Mouse (Mus musculus): Measurements from ENCODE around the gene Npr1. TPM values are rescaled to one million over a fixed set of nuclear protein-coding genes. Genes with fewer than 3 reads are reported as not detected.
A peak's percentile ranks its signal among the peaks of the same experiment; 100 is the strongest.

Npr1 gene
- polyA plus RNA-seq, 1 experiment from 2014 or later = 2.5 TPM

- no peak for ATAC-seq (ENCODE audit: low FRiP score, low read depth)
- peaks cover 67% of the 10 kb centered on the region for H3K36me3 ChIP-seq
- H3K4me3 ChIP-seq = no peak overlapping the region
- H3K9me3 ChIP-seq = no peaks in the 10 kb centered on the region
- no peak overlapping the region for H3K9ac ChIP-seq (replicated peaks)
- no peak overlapping the region for H3K27ac ChIP-seq (replicated peaks)
- H3K27me3 ChIP-seq = no peaks in the 10 kb centered on the region
- no peak overlapping the region for H3K4me2 ChIP-seq (replicated peaks)
- peaks cover 17% of the 10 kb centered on the region for H3K4me1 ChIP-seq
- WGBS = 94% methylated on average over 5 of the region's 5 CpGs
These were observed 39.5 kb upstream of the Npr1 start for GRCm38 (mm10) chr3:90505216-90505615.

DNA sequence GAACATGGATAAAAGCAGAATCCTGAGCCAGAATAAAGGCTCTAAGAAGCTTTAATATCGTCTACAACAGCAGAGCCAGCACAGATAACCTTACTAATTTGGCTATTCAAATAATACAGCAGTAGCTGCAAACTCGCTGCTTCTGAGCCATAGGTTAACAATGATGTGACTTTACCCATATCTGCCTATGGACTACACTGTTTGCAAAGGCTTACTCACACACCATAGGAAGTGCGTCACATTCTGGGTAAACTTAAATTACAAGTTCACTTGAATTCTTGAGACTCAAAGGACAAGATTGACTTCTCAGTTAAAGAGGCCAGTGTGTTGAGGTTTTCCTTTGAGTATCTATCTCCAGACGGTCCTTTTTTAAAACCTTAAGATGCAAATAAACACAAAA is 37.8 kb upstream of the Npr1 start:
- H3K27ac ChIP-seq (replicated peaks) = no peak overlapping the region
- H3K4me3 ChIP-seq = no peak overlapping the region
- H3K9ac ChIP-seq (replicated peaks) = no peak overlapping the region
- H3K9me3 ChIP-seq = no peaks in the 10 kb centered on the region
- no peak for ATAC-seq (ENCODE audit: low FRiP score, low read depth)
- peaks cover 85% of the 10 kb centered on the region for H3K36me3 ChIP-seq
- 67% methylated on average over 4 of the region's 4 CpGs for WGBS
- no peaks in the 10 kb centered on the region for H3K27me3 ChIP-seq
- peaks cover 14% of the 10 kb centered on the region for H3K4me1 ChIP-seq
- no peak overlapping the region for H3K4me2 ChIP-seq (replicated peaks)

DNA sequence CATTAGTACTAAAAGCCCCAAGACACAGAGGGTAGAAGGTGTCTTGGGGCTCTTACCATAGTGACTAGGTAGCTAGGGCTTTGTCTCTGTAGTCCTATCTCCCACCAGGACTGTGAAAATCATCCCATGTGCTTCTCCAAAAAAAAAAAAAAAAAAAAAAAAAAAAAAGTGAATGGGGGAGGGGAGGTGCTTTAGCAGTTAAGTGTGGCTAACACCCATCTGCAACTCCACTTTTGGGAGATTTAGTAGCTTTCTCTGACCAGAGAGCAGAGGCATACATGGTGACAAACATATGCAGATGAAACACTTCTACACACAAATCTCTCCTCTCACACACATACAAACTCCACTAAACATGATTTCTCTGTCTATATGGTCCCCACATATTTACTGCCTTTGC is 31.9 kb upstream of the Npr1 start:
- Histone ChIP-seq H3K9me3 (no peaks in the 10 kb centered on the region), H3K27ac (replicated peaks) (no peak overlapping the region), H3K4me1 (no peaks in the 10 kb centered on the region; the same call in 1 of the 2 replicates), H3K9ac (replicated peaks) (no peak overlapping the region), H3K4me3 (no peak overlapping the region), H3K27me3 (no peaks in the 10 kb centered on the region), H3K4me2 (replicated peaks) (no peak overlapping the region), H3K36me3 (peaks cover 70% of the 10 kb centered on the region)
- no peak for ATAC-seq (ENCODE audit: low FRiP score, low read depth)

GRCm38 (mm10) chr3:90495850-90496525 is 30.3 kb upstream of the Npr1 start:
- Histone ChIP-seq H3K4me3 (no peak overlapping the region), H3K9me3 (no peaks in the 10 kb centered on the region), H3K4me1 (no peaks in the 10 kb centered on the region; the same call in 1 of the 2 replicates), H3K9ac (replicated peaks) (no peak overlapping the region), H3K36me3 (peaks cover 54% of the 10 kb centered on the region), H3K27me3 (no peaks in the 10 kb centered on the region), H3K27ac (replicated peaks) (no peak overlapping the region), H3K4me2 (replicated peaks) (no peak overlapping the region)
- ATAC-seq (ENCODE audit: low FRiP score, low read depth) = no peak
- WGBS = 95% methylated on average over 7 of the region's 7 CpGs

DNA sequence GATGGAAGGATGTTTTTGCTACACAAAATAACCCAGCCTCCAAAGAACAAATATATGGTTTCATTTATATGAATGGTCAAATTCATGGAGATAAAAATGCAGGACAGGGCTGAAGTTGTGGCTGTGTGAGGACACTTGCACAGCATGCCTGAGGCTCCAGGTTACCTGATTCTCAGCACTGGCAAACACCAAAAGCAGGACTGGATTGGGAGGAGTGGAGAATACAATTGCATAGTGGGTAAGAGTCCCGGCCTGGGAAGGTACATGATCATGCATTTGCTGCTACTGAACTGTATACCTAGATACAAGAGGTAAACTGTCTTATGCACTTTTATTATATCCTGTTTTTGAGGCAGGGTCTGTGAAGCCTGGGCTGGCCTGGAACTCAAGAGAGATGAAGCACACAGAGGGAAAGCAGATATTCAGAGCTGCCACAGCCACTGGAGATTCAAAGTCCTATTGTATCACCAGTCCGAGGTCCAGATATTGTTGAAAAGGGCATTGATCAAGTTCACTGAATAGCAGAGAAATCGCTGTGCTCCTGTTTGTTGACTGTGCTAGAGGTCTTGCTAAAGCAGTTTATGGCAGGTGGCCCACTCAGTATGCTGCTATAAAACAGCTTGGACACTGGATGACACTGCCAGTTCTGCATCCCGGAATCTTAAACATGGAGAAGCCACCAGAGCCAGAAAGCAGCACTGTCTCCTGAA is 28.3 kb upstream of the Npr1 start:
- Histone ChIP-seq H3K4me3 (no peak overlapping the region), H3K27me3 (no peaks in the 10 kb centered on the region), H3K4me2 (replicated peaks) (no peak overlapping the region), H3K9ac (replicated peaks) (no peak overlapping the region), H3K27ac (replicated peaks) (no peak overlapping the region), H3K4me1 (peaks cover 4% of the 10 kb centered on the region), H3K36me3 (peaks cover 43% of the 10 kb centered on the region), H3K9me3 (no peaks in the 10 kb centered on the region)
- no peak for ATAC-seq (ENCODE audit: low FRiP score, low read depth)
- WGBS = 70% methylated on average over 4 of the region's 4 CpGs

GRCm38 (mm10) chr3:90491350-90491749 is 25.7 kb upstream of the Npr1 start:
- ATAC-seq (ENCODE audit: low FRiP score, low read depth) = no peak; the same call in 1 of the 2 replicates
- Histone ChIP-seq H3K36me3 (peaks cover 44% of the 10 kb centered on the region), H3K27ac (replicated peaks) (no peak overlapping the region), H3K27me3 (no peaks in the 10 kb centered on the region), H3K9ac (replicated peaks) (no peak overlapping the region), H3K4me1 (peaks cover 4% of the 10 kb centered on the region), H3K9me3 (no peaks in the 10 kb centered on the region), H3K4me2 (replicated peaks) (no peak overlapping the region), H3K4me3 (no peak overlapping the region)
- 31% methylated on average over 2 of the region's 2 CpGs for WGBS

- under 1% methylated on average over 37 of the region's 37 CpGs for WGBS
- Histone ChIP-seq H3K27ac (replicated peaks) (peak within 1 kb of the TSS; percentile 67), H3K36me3 (peaks cover 44% of the 10 kb centered on the region)
These were observed 25.1 kb upstream of the Npr1 start, which contains the start of gene Snapin for GRCm38 (mm10) chr3:90490696-90491256. Snapin (minus strand) TSS chr3:90491033.

DNA sequence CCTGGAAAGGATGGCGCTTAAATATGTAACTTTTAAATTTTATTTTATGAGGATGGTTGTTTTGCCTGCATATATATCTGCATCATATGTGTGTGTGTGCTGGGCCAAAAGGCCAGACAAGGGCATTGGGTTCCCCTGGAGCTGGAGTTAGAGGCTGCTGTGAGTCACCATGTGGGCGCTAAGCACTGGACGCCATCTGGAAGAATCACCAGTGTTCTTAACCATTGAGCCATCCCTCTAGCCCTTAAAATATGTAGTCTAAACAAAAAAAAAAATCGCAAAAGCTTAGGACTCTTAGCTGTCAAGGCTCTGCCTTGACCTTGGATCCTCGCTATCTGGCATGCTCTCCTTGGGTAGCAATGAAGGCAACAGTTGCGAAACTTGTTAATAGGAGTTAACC is 22.9 kb upstream of the Npr1 start:
- H3K4me2 ChIP-seq (replicated peaks) = no peak overlapping the region
- H3K9me3 ChIP-seq = no peaks in the 10 kb centered on the region
- H3K4me1 ChIP-seq = peaks cover 4% of the 10 kb centered on the region
- no peaks in the 10 kb centered on the region for H3K27me3 ChIP-seq
- no peak overlapping the region for H3K4me3 ChIP-seq
- no peak overlapping the region for H3K27ac ChIP-seq (replicated peaks)
- no peak for ATAC-seq (ENCODE audit: low FRiP score, low read depth)
- 92% methylated on average over 6 of the region's 6 CpGs for WGBS
- no peak overlapping the region for H3K9ac ChIP-seq (replicated peaks)
- peaks cover 56% of the 10 kb centered on the region for H3K36me3 ChIP-seq

More at GRCm38 (mm10) chr3:90490696-90491256, 25.1 kb upstream of the Npr1 start, which contains the start of gene Snapin:
- peak; percentile 98 for ATAC-seq (ENCODE audit: low FRiP score, low read depth)
- no peaks in the 10 kb centered on the region for H3K9me3 ChIP-seq
- H3K27me3 ChIP-seq = no peaks in the 10 kb centered on the region
- H3K9ac ChIP-seq (replicated peaks) = peak within 1 kb of the TSS; percentile 77
- peak within 1 kb of the TSS; percentile 59 for H3K4me2 ChIP-seq (replicated peaks)
- peaks cover 4% of the 10 kb centered on the region for H3K4me1 ChIP-seq
- H3K4me3 ChIP-seq = peak within 1 kb of the TSS; percentile 83

- Histone ChIP-seq H3K36me3 (peaks cover 72% of the 10 kb centered on the region), H3K9ac (replicated peaks) (no peak overlapping the region), H3K27ac (replicated peaks) (no peak overlapping the region), H3K4me1 (peaks cover 4% of the 10 kb centered on the region), H3K4me2 (replicated peaks) (no peak overlapping the region), H3K27me3 (no peaks in the 10 kb centered on the region), H3K4me3 (no peak overlapping the region), H3K9me3 (no peaks in the 10 kb centered on the region)
- 83% methylated on average over 5 of the region's 5 CpGs for WGBS
- no peak for ATAC-seq (ENCODE audit: low FRiP score, low read depth)
These were observed 21.3 kb upstream of the Npr1 start for GRCm38 (mm10) chr3:90486998-90487397.

GRCm38 (mm10) chr3:90475831-90476611 is 10.4 kb upstream of the Npr1 start, which contains the start of gene Ilf2:
Ilf2 (plus strand) TSS chr3:90476126.
- H3K27me3 ChIP-seq = no peaks in the 10 kb centered on the region
- peak; percentile 99 for ATAC-seq (ENCODE audit: low FRiP score, low read depth)
- H3K4me2 ChIP-seq (replicated peaks) = peak within 1 kb of the TSS; percentile 73
- H3K9ac ChIP-seq (replicated peaks) = peak within 1 kb of the TSS; percentile 91
- H3K4me3 ChIP-seq = peak within 1 kb of the TSS; percentile 87
- peak within 1 kb of the TSS; percentile 96 for H3K27ac ChIP-seq (replicated peaks)
- WGBS = under 1% methylated on average over 45 of the region's 45 CpGs
- H3K9me3 ChIP-seq = no peaks in the 10 kb centered on the region
- peaks cover 10% of the 10 kb centered on the region; the same call in 1 of the 2 replicates for H3K4me1 ChIP-seq
- peaks cover 37% of the 10 kb centered on the region for H3K36me3 ChIP-seq

DNA sequence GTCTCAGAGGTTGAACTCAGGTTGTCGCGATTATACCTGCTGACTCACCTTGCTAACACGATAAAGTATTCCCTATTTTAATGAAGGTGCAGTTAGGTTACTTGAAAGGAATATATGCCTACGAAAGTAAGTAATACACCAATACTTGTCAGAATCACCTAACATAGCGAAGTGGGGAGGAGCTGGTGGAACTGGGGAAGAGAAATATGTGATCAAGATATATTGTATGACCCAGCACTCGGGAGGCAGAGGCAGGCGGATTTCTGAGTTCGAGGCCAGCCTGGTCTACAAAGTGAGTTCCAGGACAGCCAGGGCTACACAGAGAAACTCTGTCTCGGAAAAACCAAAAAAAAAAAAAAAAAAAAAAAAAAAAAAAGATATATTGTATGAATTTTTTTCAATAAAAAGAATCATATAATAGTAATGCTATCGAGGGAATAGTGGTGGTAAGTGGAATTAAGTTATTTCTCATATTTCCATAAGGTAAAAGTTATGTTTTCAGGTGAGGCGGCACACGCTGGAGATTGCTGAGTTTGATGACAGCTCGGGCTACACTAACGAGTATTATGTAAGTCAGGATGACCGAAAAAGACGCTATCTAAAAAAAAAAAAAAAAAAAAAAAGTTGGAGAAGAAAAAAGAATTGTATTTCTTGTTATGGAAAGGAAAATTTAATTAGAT is 9.6 kb upstream of the Npr1 start:
- H3K9me3 ChIP-seq = no peaks in the 10 kb centered on the region
- ATAC-seq (ENCODE audit: low FRiP score, low read depth) = peak; percentile 27
- H3K27ac ChIP-seq (replicated peaks) = no peak overlapping the region
- no peaks in the 10 kb centered on the region for H3K27me3 ChIP-seq
- WGBS = 42% methylated on average over 16 of the region's 16 CpGs
- peak overlapping the region; percentile 19; the same call in 1 of the 2 replicates for H3K4me3 ChIP-seq
- H3K36me3 ChIP-seq = peaks cover 30% of the 10 kb centered on the region
- peaks cover 10% of the 10 kb centered on the region; the same call in 1 of the 2 replicates for H3K4me1 ChIP-seq
- H3K4me2 ChIP-seq (replicated peaks) = 0 out of 2 replicates have a peak overlapping the region, but pooled peaks have one; percentile 21
- no peak overlapping the region for H3K9ac ChIP-seq (replicated peaks)
